Mouse (Mus musculus): ENCODE measurements around the gene Wnt2. TPM values are rescaled to one million over a fixed set of nuclear protein-coding genes. Genes with fewer than 3 reads are reported as not detected.
A peak's percentile ranks its signal among the peaks of the same experiment; 100 is the strongest.

The Wnt2 gene
- polyA plus RNA-seq, 1 experiment from 2014 or later = 0.08 TPM

DNA sequence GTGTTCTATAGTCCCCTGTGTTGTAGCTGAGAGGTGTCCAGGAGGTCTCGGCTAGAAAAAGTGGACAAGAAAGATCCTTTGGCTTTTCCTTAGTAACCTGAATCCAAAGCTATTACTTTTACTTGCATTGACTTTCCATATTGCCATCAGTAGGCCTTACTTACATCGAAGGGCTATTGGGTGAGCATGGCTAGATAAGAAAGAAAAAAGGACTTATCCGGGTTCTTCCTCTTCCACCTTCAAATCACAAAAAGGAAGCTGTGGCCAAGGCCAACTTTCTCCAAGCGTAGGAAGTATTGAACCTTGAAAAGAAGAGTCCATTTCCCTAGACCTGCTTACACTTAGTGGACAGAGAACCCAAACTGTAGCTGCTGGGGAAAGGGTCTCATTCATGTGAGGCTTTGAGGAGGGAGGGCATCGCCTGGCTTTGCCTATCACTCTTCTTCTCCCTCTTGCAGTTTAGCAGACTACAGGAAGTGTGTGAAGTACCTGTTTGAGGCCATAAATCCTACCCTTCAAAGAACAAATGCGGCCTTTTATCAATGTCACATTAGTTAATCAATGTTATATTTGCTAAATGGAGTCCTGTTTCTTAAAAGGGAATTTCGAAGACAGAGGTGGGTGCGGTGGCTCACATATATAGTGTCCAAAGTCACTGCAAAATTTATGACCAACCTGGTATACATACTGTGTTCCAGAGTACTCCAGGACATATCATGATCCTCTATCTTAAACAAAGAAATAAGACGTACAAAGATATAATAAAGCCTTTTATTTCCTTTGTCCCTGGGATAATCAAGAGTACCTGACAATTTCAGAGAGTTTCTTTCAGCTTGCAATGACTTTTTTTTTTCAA, 40.0 kb downstream of the Wnt2 start:
- Histone ChIP-seq H3K9me3 (ENCODE audit: control insufficient read depth, low read length) (no peaks in the 10 kb centered on the region), H3K4me2 (replicated peaks) (no peak overlapping the region), H3K4me1 (replicated peaks; ENCODE audit: control insufficient read depth, insufficient read depth, low read length) (no peaks in the 10 kb centered on the region), H3K36me3 (replicated peaks; ENCODE audit: control insufficient read depth, insufficient read depth) (no peaks in the 10 kb centered on the region), H3K27me3 (ENCODE audit: control insufficient read depth, insufficient read depth, low read length) (no peaks in the 10 kb centered on the region), H3K27ac (no peak overlapping the region), H3K4me3 (replicated peaks; ENCODE audit: low read length) (no peak overlapping the region), H3K9ac (no peak overlapping the region)
- ATAC-seq (ENCODE audit: low FRiP score) = no peak
- WGBS = 94% methylated on average over 9 of the region's 9 CpGs
- no peak for DNase-seq (ENCODE audit: low spot score)

DNA sequence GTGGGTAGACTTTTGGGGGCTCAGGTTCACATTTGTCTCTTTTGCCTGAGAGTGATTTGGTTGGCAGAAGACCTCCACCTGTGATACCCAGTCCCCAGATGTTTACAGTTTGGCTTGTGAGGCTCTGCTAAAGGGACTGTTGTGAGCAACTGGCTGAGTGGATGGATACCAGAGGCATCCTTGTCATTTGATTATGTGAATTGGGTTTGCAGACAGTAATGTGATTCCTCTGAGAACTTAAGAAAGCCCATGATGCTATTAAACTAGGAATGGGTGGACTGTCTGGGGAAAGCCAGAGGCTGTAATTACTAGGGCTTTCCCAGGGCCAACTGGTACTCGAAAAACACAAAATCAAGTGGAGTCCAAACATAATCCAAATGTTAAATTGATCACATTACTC, 51.0 kb downstream of the Wnt2 start:
- no peak overlapping the region for H3K9ac ChIP-seq
- H3K4me1 ChIP-seq (replicated peaks; ENCODE audit: control insufficient read depth, insufficient read depth, low read length) = no peaks in the 10 kb centered on the region
- no peaks in the 10 kb centered on the region for H3K36me3 ChIP-seq (replicated peaks; ENCODE audit: control insufficient read depth, insufficient read depth)
- no peak for ATAC-seq (ENCODE audit: low FRiP score)
- DNase-seq (ENCODE audit: low spot score) = no peak
- WGBS = 90% methylated on average over 1 of the region's 1 CpGs
- no peak overlapping the region for H3K4me3 ChIP-seq (replicated peaks; ENCODE audit: low read length)
- no peaks in the 10 kb centered on the region for H3K27me3 ChIP-seq (ENCODE audit: control insufficient read depth, insufficient read depth, low read length)
- no peak overlapping the region for H3K27ac ChIP-seq
- H3K4me2 ChIP-seq (replicated peaks) = no peak overlapping the region
- H3K9me3 ChIP-seq (ENCODE audit: control insufficient read depth, low read length) = no peaks in the 10 kb centered on the region

DNA sequence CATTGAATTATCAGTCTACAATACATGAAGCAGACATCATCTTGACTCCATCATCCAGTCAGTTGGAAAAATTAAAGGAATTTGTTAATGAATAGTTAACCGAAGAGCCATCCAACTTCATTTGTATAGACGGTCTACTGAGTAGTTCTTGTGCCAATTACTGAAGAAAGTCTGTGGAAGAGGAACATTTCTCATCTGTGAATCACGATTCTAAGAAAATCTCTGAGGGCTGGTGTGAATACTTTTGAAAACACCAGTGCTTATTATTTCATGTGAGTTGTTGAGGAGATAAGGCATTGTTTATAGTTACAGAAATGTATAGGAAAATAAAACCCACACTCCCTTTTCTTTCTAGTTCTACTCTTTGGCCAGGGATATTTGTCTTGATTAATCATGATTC, 51.5 kb downstream of the Wnt2 start:
- 92% methylated on average over 3 of the region's 3 CpGs for whole genome bisulfite sequencing

DNA sequence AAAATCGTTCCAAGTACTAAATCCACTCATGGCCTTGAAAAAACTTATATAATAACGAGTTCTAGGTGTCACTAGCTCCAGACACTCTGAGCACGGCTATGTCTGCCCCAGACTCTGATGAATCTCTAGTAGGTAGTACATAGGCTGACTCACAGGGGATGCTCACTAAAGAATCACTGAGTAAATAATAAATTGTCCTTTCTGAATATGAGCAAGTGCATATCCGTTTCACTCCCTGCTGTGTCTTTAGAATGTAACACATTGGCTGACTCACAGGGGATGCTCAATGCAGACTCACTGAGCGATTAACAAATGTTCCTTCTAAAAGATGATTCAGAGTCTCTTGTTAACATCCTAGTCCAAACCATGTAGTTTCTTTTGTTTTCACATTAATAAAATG, 52.1 kb downstream of the Wnt2 start:
- no peak overlapping the region for H3K9ac ChIP-seq
- DNase-seq (ENCODE audit: low spot score) (no peak), ATAC-seq (ENCODE audit: low FRiP score) (no peak)
- no peak overlapping the region for H3K4me2 ChIP-seq (replicated peaks)
- no peaks in the 10 kb centered on the region for H3K4me1 ChIP-seq (replicated peaks; ENCODE audit: control insufficient read depth, insufficient read depth, low read length)
- H3K4me3 ChIP-seq (replicated peaks; ENCODE audit: low read length) = no peak overlapping the region
- no peak overlapping the region for H3K27ac ChIP-seq
- H3K36me3 ChIP-seq (replicated peaks; ENCODE audit: control insufficient read depth, insufficient read depth) = no peaks in the 10 kb centered on the region
- no peaks in the 10 kb centered on the region for H3K9me3 ChIP-seq (ENCODE audit: control insufficient read depth, low read length)
- 78% methylated on average over 5 of the region's 5 CpGs for WGBS
- H3K27me3 ChIP-seq (ENCODE audit: control insufficient read depth, insufficient read depth, low read length) = no peaks in the 10 kb centered on the region

More for the DNA sequence above, 51.5 kb downstream of the Wnt2 start:
- H3K4me2 ChIP-seq (replicated peaks) = no peak overlapping the region
- no peaks in the 10 kb centered on the region for H3K27me3 ChIP-seq (ENCODE audit: control insufficient read depth, insufficient read depth, low read length)
- H3K4me3 ChIP-seq (replicated peaks; ENCODE audit: low read length) = no peak overlapping the region
- no peaks in the 10 kb centered on the region for H3K36me3 ChIP-seq (replicated peaks; ENCODE audit: control insufficient read depth, insufficient read depth)
- no peaks in the 10 kb centered on the region for H3K9me3 ChIP-seq (ENCODE audit: control insufficient read depth, low read length)
- H3K27ac ChIP-seq = no peak overlapping the region
- H3K4me1 ChIP-seq (replicated peaks; ENCODE audit: control insufficient read depth, insufficient read depth, low read length) = no peaks in the 10 kb centered on the region
- DNase-seq (ENCODE audit: low spot score) (no peak), ATAC-seq (ENCODE audit: low FRiP score) (no peak)
- no peak overlapping the region for H3K9ac ChIP-seq

DNA sequence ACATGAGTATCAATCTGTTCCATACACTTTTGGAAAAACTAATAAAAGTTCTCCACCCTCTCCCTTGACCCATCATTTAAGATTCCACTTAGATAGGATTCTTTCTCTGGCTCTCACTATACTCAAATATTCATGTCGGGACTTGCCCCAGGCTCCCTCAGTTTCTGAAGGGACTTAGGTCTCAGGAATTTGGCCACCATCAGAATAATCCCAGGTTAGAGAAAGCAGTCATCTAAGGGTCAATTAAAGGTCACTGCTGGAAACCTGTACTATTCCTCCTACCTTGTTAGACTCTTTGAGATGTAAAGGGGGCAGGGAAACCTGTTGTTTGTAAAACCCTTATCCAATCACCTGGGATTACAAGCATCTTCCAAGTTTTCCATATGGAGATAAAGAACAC, 53.2 kb downstream of the Wnt2 start:
- no peak overlapping the region for H3K4me2 ChIP-seq (replicated peaks)
- no peak overlapping the region for H3K4me3 ChIP-seq (replicated peaks; ENCODE audit: low read length)
- DNase-seq (ENCODE audit: low spot score) = no peak
- H3K36me3 ChIP-seq (replicated peaks; ENCODE audit: control insufficient read depth, insufficient read depth) = no peaks in the 10 kb centered on the region
- ATAC-seq (ENCODE audit: low FRiP score) = no peak
- H3K4me1 ChIP-seq (replicated peaks; ENCODE audit: control insufficient read depth, insufficient read depth, low read length) = no peaks in the 10 kb centered on the region
- H3K9me3 ChIP-seq (ENCODE audit: control insufficient read depth, low read length) = no peaks in the 10 kb centered on the region
- no peaks in the 10 kb centered on the region for H3K27me3 ChIP-seq (ENCODE audit: control insufficient read depth, insufficient read depth, low read length)
- no peak overlapping the region for H3K9ac ChIP-seq
- no peak overlapping the region for H3K27ac ChIP-seq
- WGBS = 55% methylated on average over 1 of the region's 1 CpGs

DNA sequence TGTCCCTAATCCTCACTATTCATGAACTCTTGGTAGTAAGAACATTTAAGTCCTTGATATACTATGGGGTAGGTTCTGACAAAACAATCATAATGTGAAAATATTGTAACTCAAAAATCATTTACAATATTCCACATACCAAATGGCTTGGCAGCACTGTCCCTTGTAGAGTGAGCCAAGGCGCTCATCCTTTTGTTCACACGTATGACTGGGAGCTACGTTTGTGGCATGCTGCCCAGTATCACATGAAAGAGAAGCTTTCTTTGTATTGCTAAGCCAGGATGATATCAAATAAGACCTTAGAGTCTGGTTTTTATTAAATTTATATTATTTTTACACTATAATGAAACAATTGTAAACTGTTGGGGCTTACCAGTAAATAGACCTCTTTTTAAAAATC, 56.0 kb downstream of the Wnt2 start:
- H3K27me3 ChIP-seq (ENCODE audit: control insufficient read depth, insufficient read depth, low read length) = no peaks in the 10 kb centered on the region
- no peaks in the 10 kb centered on the region for H3K4me1 ChIP-seq (replicated peaks; ENCODE audit: control insufficient read depth, insufficient read depth, low read length)
- 58% methylated on average over 3 of the region's 3 CpGs for WGBS
- no peak overlapping the region for H3K9ac ChIP-seq
- H3K9me3 ChIP-seq (ENCODE audit: control insufficient read depth, low read length) = no peaks in the 10 kb centered on the region
- no peak overlapping the region for H3K4me3 ChIP-seq (replicated peaks; ENCODE audit: low read length)
- ATAC-seq (ENCODE audit: low FRiP score) = no peak
- no peak for DNase-seq (ENCODE audit: low spot score)
- no peak overlapping the region for H3K27ac ChIP-seq
- no peak overlapping the region for H3K4me2 ChIP-seq (replicated peaks)
- H3K36me3 ChIP-seq (replicated peaks; ENCODE audit: control insufficient read depth, insufficient read depth) = no peaks in the 10 kb centered on the region

DNA sequence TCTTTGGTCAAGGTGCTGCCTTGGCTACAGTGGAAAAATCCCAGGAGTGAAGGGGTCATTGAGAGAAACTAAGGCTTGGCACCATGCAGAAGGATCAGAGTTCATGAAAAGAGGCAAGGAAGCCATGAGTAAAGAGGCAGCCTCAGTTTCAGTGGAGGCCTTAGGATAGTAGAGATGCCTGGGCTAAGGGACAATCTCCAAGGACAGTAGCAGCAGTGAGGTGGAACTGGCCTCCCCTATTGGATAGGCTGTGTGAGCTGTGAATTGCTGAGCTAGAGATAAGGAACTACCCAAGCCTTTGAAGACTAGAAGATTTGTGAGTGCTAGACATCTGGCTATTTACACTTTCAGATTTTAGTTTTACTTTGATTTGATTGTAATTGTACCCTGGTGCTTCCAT, 59.0 kb downstream of the Wnt2 start:
- no peaks in the 10 kb centered on the region for H3K4me1 ChIP-seq (replicated peaks; ENCODE audit: control insufficient read depth, insufficient read depth, low read length)
- ATAC-seq (ENCODE audit: low FRiP score) (no peak), DNase-seq (ENCODE audit: low spot score) (no peak)
- H3K4me3 ChIP-seq (replicated peaks; ENCODE audit: low read length) = no peak overlapping the region
- no peak overlapping the region for H3K9ac ChIP-seq
- H3K4me2 ChIP-seq (replicated peaks) = no peak overlapping the region
- H3K36me3 ChIP-seq (replicated peaks; ENCODE audit: control insufficient read depth, insufficient read depth) = no peaks in the 10 kb centered on the region
- no peaks in the 10 kb centered on the region for H3K9me3 ChIP-seq (ENCODE audit: control insufficient read depth, low read length)
- no peak overlapping the region for H3K27ac ChIP-seq
- no peaks in the 10 kb centered on the region for H3K27me3 ChIP-seq (ENCODE audit: control insufficient read depth, insufficient read depth, low read length)

DNA sequence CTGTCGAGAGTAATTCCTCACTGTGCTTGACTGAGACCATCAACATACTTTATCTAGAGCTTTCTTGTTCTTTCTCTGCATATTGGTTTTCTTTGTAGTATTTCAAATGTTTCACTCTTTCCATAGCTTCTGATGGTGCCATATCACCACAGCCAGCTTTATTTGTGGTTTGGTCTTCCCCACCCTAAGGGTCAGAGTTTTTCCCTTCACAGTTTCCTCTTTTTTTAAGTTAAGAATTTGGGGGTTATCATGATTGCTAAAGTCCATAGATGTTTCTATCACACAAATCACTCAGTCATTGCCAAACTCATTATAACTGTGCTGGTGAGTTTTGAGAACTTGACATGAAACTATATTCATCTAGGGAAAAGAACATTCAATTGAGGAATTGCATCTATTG, 60.6 kb downstream of the Wnt2 start:
- no peaks in the 10 kb centered on the region for H3K36me3 ChIP-seq (replicated peaks; ENCODE audit: control insufficient read depth, insufficient read depth)
- ATAC-seq (ENCODE audit: low FRiP score) (no peak), DNase-seq (ENCODE audit: low spot score) (no peak)
- H3K9me3 ChIP-seq (ENCODE audit: control insufficient read depth, low read length) = no peaks in the 10 kb centered on the region
- H3K27ac ChIP-seq = no peak overlapping the region
- no peak overlapping the region for H3K4me3 ChIP-seq (replicated peaks; ENCODE audit: low read length)
- H3K9ac ChIP-seq = no peak overlapping the region
- 76% methylated on average over 1 of the region's 1 CpGs for WGBS
- no peaks in the 10 kb centered on the region for H3K27me3 ChIP-seq (ENCODE audit: control insufficient read depth, insufficient read depth, low read length)
- H3K4me2 ChIP-seq (replicated peaks) = no peak overlapping the region
- H3K4me1 ChIP-seq (replicated peaks; ENCODE audit: control insufficient read depth, insufficient read depth, low read length) = no peaks in the 10 kb centered on the region

DNA sequence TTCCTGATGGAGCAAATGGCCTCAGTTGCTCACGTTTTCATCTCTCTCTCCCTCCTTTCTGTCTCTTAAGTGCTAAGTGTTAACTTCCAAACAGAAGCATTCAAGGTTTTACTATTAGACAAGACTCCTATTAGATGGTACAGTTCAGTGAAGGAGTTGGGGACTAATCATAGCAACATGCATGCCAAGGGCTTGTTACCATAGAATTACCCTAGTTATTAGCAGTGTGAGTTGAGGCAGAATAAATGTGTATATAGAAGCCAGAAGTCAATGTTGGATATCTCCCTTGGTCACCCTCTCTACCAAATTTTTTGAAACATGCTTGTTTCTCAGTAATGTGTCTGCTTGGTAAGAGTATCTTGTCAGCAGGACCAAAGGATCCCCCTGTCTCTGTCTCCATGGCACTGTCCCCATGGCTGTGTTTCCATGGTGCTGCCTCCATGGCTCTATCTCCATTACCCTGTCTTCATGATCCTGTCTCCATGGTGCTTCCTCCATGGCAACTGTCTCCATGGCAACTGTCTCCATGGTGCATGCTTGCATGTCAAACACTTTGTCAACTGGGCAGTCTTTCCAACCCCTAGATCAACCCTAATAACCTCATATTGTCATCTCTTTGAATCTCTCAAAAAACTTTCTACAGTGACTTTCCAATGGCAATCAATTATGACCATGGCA, 61.8 kb downstream of the Wnt2 start:
- WGBS = 78% methylated on average over 1 of the region's 1 CpGs
- Histone ChIP-seq H3K9me3 (ENCODE audit: control insufficient read depth, low read length) (no peaks in the 10 kb centered on the region), H3K4me1 (replicated peaks; ENCODE audit: control insufficient read depth, insufficient read depth, low read length) (no peaks in the 10 kb centered on the region), H3K36me3 (replicated peaks; ENCODE audit: control insufficient read depth, insufficient read depth) (no peaks in the 10 kb centered on the region), H3K27me3 (ENCODE audit: control insufficient read depth, insufficient read depth, low read length) (no peaks in the 10 kb centered on the region), H3K27ac (no peak overlapping the region), H3K9ac (no peak overlapping the region), H3K4me3 (replicated peaks; ENCODE audit: low read length) (no peak overlapping the region), H3K4me2 (replicated peaks) (no peak overlapping the region)
- peak; percentile 73 for DNase-seq (ENCODE audit: low spot score)
- ATAC-seq (ENCODE audit: low FRiP score) = peak; percentile 94
